In genomic region chr13:17944078-17944917, GRCm38 (mm10) we compare ENCODE assay signal across 8 mouse cellular contexts. TPM values are rescaled to one million over a fixed set of nuclear protein-coding genes. Genes with fewer than 3 reads are reported as not detected.
DNase-seq lines count a peak whose midpoint lies in the region; ATAC-seq and TF ChIP-seq lines count a peak whose summit lies in the region.

Gene Rala (minus strand): TSS chr13:17944239.

- H3K4me2 ChIP-seq in forebrain, embryonic 11.5 days (ENCODE audit: low read depth, low read length, severe bottlenecking): peak within 1 kb of the TSS; percentile 87
- H3K4me2 ChIP-seq in heart, embryonic 16.5 days (ENCODE audit: low read depth, low read length): peak within 1 kb of the TSS; percentile 85
- H3K4me2 ChIP-seq in liver, embryonic 16.5 days (ENCODE audit: low read depth, low read length): peak within 1 kb of the TSS; percentile 78
- H3K4me2 ChIP-seq in neural tube, embryonic 13.5 days: peak within 1 kb of the TSS; percentile 79

- peak within 1 kb of the TSS; percentile 87 for H3K4me3 ChIP-seq in forebrain, embryonic 11.5 days (ENCODE audit: low read depth, low read length)
- H3K4me3 ChIP-seq in heart, embryonic 16.5 days (ENCODE audit: low read length): peak within 1 kb of the TSS; percentile 93
- peak within 1 kb of the TSS; percentile 81 for H3K4me3 ChIP-seq in liver, embryonic 16.5 days (ENCODE audit: low read depth, low read length)
- H3K4me3 ChIP-seq in neural tube, embryonic 13.5 days: peak within 1 kb of the TSS; percentile 93
- peak within 1 kb of the TSS; percentile 81 for H3K4me3 ChIP-seq in testis, adult 2 months (ENCODE audit: control insufficient read depth, low read depth, low read length)

- peak; percentile 87 to 88 for DNase-seq in CD8-positive naive resting alpha-beta T cell, adult 2 months (ENCODE audit: low read depth in 2 of 2, low spot score in 2 of 2)
- peak; percentile 61 for DNase-seq in c-Kit-positive CD71-negative TER-119-negative erythroid progenitor cells, embryonic 14.5 days (ENCODE audit: low read depth)
- peak; percentile 95 for DNase-seq in forebrain, embryonic 11.5 days (ENCODE audit: low spot score)
- DNase-seq in kidney, postnatal 4 days: peak; percentile 96 to 97

- H3K4me1 ChIP-seq in forebrain, embryonic 11.5 days (replicated peaks; ENCODE audit: control insufficient read depth, insufficient read depth, low read length): 0 out of 2 replicates have a peak, but pooled peaks cover 2% of the 10 kb centered on the region
- peaks cover 16% of the 10 kb centered on the region for H3K4me1 ChIP-seq in heart, embryonic 16.5 days (ENCODE audit: control insufficient read depth, insufficient read depth, low read length)
- peaks cover 5% of the 10 kb centered on the region; the same call in 1 of the 2 replicates for H3K4me1 ChIP-seq in liver, embryonic 16.5 days (ENCODE audit: control insufficient read depth, low read depth, low read length)
- peaks cover 28% of the 10 kb centered on the region for H3K4me1 ChIP-seq in neural tube, embryonic 13.5 days (replicated peaks)
- H3K4me1 ChIP-seq in testis, adult 2 months (ENCODE audit: control insufficient read depth, insufficient read depth, low read length): peaks cover 3% of the 10 kb centered on the region; the same call in 1 of the 2 replicates

- peak within 1 kb of the TSS; percentile 84 for H3K27ac ChIP-seq in forebrain, embryonic 11.5 days (ENCODE audit: low read depth, low read length)
- peak within 1 kb of the TSS; percentile 93 for H3K27ac ChIP-seq in heart, embryonic 16.5 days (ENCODE audit: low read length)
- H3K27ac ChIP-seq in liver, embryonic 16.5 days (ENCODE audit: low read length): peak within 1 kb of the TSS; percentile 67
- H3K27ac ChIP-seq in neural tube, embryonic 13.5 days (replicated peaks): peak within 1 kb of the TSS; percentile 98
- H3K27ac ChIP-seq in testis, adult 2 months (ENCODE audit: control insufficient read depth, insufficient read depth, low read depth, low read length): peak within 1 kb of the TSS; percentile 72

- WGBS in forebrain, embryonic 11.5 days: 9% methylated on average over 58 of the region's 69 CpGs
- 5% methylated on average over 63 of the region's 69 CpGs for WGBS in heart, embryonic 16.5 days
- 6% methylated on average over 63 of the region's 69 CpGs for WGBS in liver, embryonic 16.5 days (ENCODE audit: insufficient replicate concordance)
- 8% methylated on average over 69 of the region's 69 CpGs for WGBS in neural tube, embryonic 13.5 days

- no peaks in the 10 kb centered on the region for H3K27me3 ChIP-seq in forebrain, embryonic 11.5 days (ENCODE audit: control insufficient read depth, insufficient read depth, low read length)
- no peaks in the 10 kb centered on the region for H3K27me3 ChIP-seq in heart, embryonic 16.5 days (ENCODE audit: control insufficient read depth, insufficient read depth, low read length)
- H3K27me3 ChIP-seq in liver, embryonic 16.5 days (ENCODE audit: control insufficient read depth, insufficient read depth, low read depth, low read length): peaks cover 6% of the 10 kb centered on the region
- no peaks in the 10 kb centered on the region for H3K27me3 ChIP-seq in neural tube, embryonic 13.5 days
- no peaks in the 10 kb centered on the region for H3K27me3 ChIP-seq in testis, adult 2 months (ENCODE audit: control insufficient read depth, insufficient read depth, low read length)

- peak; percentile 100 for ATAC-seq in forebrain, embryonic 11.5 days (replicated peaks; ENCODE audit: low FRiP score)
- ATAC-seq in heart, embryonic 16.5 days (replicated peaks; ENCODE audit: extremely low read depth, insufficient read depth, low FRiP score): peak; percentile 100
- ATAC-seq in liver, embryonic 16.5 days (ENCODE audit: low read depth): peak; percentile 99
- peak; percentile 100 for ATAC-seq in neural tube, embryonic 13.5 days (ENCODE audit: low read depth)

- TF ChIP-seq POLR2A in testis, adult 2 months (IDR thresholded peaks at IDR 0.05; ENCODE audit: control insufficient read depth, low read depth, low read length): peak; percentile 92

- TF ChIP-seq CTCF in testis, adult 2 months (IDR thresholded peaks at IDR 0.05; ENCODE audit: control insufficient read depth, insufficient read depth, insufficient replicate concordance, low read depth, low read length): no peak

- H3K36me3 ChIP-seq in forebrain, embryonic 11.5 days (ENCODE audit: control insufficient read depth, insufficient read depth, low read length): no peaks in the 10 kb centered on the region
- no peaks in the 10 kb centered on the region for H3K36me3 ChIP-seq in heart, embryonic 16.5 days (ENCODE audit: control insufficient read depth, insufficient read depth)
- H3K36me3 ChIP-seq in liver, embryonic 16.5 days (ENCODE audit: control insufficient read depth, insufficient read depth): no peaks in the 10 kb centered on the region
- no peaks in the 10 kb centered on the region for H3K36me3 ChIP-seq in neural tube, embryonic 13.5 days
- H3K36me3 ChIP-seq in testis, adult 2 months (ENCODE audit: control insufficient read depth, insufficient read depth, low read length): no peaks in the 10 kb centered on the region

- peak within 1 kb of the TSS; percentile 89 for H3K9ac ChIP-seq in forebrain, embryonic 11.5 days (ENCODE audit: low read length)
- peak within 1 kb of the TSS; percentile 94 for H3K9ac ChIP-seq in heart, embryonic 16.5 days (ENCODE audit: low read length)
- H3K9ac ChIP-seq in liver, embryonic 16.5 days (ENCODE audit: low read depth, low read length): peak within 1 kb of the TSS; percentile 77
- peak within 1 kb of the TSS; percentile 96 for H3K9ac ChIP-seq in neural tube, embryonic 13.5 days

- no peaks in the 10 kb centered on the region for H3K9me3 ChIP-seq in forebrain, embryonic 11.5 days (ENCODE audit: control insufficient read depth, low read length)
- H3K9me3 ChIP-seq in heart, embryonic 16.5 days (replicated peaks; ENCODE audit: control insufficient read depth, low read length): no peaks in the 10 kb centered on the region
- H3K9me3 ChIP-seq in liver, embryonic 16.5 days (replicated peaks; ENCODE audit: control insufficient read depth, low read length): no peaks in the 10 kb centered on the region
- H3K9me3 ChIP-seq in neural tube, embryonic 13.5 days: no peaks in the 10 kb centered on the region

RNA-seq across cellular contexts. Expression of gene Rala, which starts in this region (rescaled TPM):
- 124 and 129 TPM in 2 replicates for polyA plus RNA-seq in forebrain, embryonic 11.5 days (2014; fragmentation: Nextera tagmentation; extraction: Ambion mirVana)
- polyA plus RNA-seq in heart, embryonic 16.5 days (2015; fragmentation: Nextera tagmentation; extraction: Ambion mirVana): 83.8 and 86.0 TPM in 2 replicates
- 16.9 and 17.4 TPM in 2 replicates for polyA plus RNA-seq in liver, embryonic 16.5 days (2015; fragmentation: Nextera tagmentation; extraction: Ambion mirVana)
- polyA plus RNA-seq in neural tube, embryonic 13.5 days (2015; fragmentation: Nextera tagmentation; extraction: Ambion mirVana): 203 and 212 TPM in 2 replicates
- 22.2 and 23.2 TPM in 2 replicates for polyA plus RNA-seq in testis, adult 2 months (2012; rRNA removed)

Comparison
In these comparisons a context has a peak if more than half of its experiments do, and no peak if none do; other contexts are left out.
1. Peak in every context shown above with its lines: DNase-seq, ATAC-seq, H3K4me3 ChIP-seq and H3K27ac ChIP-seq.